Mouse (Mus musculus) urinary bladder, adult 2 months (tissue): Measurements from ENCODE around the gene Pirt. TPM values are rescaled to one million over a fixed set of nuclear protein-coding genes. Genes with fewer than 3 reads are reported as not detected.

ENCODE experiments used
- DNase-seq: peaks from one replicate; pipeline ENCODE4 v3.0.0; 2022; ENCODE audit warnings: low spot score
- polyA plus RNA-seq: library from polyadenylated mRNA; depleted of rRNA; stranded (reverse); fragments of >200 nt; gene quantifications from 2 replicates; pipeline ENCODE4 v1.2.3, GENCODE M21; 2012; rRNA removed

Gene Pirt
- polyA plus RNA-seq = 0.28 and 0.35 TPM in 2 replicates

DNA sequence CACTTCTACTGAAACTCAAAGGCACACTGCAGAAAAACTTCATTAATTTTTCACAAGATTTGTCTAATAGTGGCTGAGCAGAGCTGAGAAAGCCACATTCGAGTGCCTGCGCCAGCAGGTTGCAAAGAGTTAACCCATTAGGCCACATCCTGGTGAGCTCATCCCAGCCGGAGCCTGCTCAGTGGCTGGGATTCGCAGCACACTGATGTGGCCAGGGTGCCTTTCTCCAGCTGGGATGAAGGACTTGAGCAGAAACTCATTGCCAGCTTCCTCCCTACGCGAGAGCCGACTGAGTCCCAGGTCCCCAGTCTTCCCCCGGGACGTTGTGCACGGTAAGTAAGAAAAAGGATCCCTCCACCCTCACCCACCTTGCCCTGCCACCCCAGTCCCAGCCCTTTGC is at the start of gene Pirt:
Pirt (plus strand) TSS at position 171 of the 400 bp plus-strand sequence.
- DNase-seq = no peak

DNA sequence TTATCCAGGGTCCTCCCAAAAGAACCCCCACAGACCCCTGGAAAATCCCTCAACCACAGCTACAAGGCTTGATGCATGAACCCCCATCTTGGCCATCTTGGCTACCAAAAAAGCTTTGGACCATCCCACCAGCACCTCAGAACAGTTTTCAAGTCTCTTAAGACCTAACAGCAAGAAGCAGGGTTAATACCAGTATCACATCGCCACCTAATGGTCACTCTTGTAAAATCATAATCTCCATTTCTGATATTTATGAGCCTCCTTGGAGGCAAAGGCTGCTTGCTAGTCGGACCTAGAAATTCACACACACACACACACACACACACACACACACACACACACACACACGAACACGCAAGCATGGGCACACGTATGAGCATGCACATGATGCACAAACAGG is 40.1 kb upstream of the Pirt start:
- no peak for DNase-seq

DNA sequence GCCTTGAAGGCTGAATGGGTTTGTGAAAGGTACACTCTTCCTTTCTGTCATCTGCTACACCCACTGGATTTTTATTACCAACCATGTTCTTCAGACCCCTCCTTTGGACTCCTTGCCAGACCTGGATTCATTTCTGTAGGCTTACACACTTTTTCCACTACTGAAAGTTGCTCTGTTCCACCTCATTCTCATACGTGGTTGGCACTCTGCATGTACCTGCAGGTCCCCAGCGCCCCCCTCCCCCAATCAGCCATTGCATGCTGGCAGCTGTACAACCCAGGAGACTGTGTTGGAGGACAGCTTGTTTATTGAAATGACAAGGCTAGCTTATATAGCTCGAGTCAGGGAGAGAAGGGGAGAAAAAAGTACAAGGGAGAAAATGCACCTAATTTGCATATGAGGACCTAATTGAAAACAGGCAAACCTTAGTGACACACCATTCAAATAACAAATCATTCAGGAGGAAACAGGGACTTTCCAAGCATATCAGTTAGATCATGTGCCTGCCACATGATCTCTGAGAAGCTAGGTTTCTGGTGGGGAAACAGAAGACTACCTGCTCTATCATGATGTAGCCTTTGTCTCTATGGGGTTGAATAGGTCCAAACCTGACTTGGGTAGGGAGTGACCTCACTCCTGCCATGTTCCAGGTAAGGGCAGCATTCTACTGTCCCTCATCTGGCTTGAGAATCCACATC is 38.9 kb upstream of the Pirt start:
- DNase-seq = no peak

DNA sequence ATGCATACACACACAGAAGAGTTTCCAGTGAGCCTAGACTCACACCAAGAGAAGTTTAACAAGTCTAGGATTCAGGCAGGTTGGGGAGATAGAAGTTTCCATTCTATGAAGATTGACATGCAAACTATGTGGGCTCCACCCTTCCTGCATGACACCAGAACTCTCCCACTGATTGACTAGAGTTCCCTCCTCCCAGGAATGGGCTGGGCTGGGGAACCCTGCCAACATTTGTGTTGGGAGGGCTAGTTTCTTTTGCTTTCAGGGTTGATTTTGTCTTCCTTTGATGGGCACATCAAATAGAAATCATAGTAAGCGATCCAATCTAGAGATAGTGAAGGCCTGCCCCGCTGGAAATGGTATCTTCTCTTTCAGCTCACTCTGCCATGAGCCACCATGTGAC is 30.5 kb upstream of the Pirt start:
- DNase-seq = no peak

DNA sequence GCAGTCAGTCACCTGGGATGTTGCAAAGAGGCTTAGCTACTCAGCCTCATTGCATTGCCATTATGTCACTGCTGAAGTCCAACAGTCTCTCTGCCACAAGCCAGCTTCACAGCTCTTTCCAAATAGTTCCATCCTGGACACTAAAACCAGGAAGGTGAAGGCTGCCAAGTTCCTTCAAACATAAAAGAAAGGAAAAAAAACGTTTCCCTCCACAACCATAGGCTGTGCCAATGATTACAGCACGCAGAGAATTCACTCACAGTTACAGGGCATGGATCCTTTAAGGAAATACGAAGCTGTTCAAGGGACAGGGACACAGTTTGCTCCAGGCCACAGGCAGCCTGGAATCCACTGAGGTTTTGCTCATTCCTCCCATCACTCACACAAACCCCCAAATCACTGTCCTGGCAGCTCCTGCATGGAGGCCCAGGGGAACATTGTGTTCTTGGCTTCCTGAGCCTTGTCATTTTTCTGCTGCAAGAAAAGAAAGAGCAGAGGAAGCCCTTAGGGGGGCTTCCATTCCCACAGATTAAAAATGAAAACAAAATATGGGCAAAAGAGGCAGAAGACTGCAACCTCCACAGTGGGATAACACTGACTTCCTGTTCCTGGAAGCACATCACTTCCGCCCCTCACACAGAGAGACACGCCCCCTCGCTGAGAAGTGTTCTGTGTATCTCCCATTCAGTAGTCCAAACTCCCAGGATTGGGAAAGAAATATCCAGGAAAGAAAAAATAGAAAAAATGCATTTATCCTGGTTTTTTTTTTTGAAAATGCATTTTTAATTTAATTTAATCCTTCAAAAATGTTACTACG is 29.3 kb upstream of the Pirt start:
- no peak for DNase-seq

DNA sequence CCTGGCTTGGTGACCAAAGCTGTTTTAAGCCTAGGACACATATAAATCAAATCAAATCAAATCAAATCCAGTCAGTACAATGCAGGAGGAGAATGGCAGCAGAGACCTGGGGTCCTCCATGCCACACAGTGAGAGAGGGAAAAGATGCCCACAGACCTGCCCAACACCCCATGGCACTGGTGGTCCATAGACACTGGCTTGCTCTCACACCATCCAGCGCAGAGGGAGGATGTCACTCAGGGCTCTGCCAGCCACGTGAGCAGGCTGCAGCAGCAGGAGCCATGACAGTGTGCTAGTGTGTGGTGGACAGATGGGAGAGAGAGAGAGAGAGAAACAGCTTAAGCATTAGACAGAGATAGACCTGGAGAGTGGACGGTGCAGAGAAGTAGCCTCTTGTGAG is 19.2 kb upstream of the Pirt start:
- DNase-seq = no peak

DNA sequence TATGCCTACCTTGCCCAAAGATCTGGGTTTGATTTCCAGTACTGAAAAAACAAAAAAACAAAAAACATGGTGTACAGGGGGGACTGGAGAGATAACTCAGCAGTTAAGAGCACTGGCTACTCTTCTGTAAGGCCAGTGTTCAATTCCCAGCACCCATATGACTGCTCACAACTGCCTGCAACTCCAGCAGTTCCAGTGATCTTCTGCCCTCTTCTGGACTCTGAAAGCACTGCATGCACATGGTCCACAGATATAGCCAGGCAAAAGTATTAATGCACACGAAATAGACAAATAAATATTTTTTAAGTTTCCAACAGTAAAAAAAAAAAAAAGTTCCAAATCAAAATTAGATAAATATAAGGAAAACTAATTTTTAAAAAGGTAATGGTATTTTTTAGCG is 13.0 kb upstream of the Pirt start:
- no peak for DNase-seq

DNA sequence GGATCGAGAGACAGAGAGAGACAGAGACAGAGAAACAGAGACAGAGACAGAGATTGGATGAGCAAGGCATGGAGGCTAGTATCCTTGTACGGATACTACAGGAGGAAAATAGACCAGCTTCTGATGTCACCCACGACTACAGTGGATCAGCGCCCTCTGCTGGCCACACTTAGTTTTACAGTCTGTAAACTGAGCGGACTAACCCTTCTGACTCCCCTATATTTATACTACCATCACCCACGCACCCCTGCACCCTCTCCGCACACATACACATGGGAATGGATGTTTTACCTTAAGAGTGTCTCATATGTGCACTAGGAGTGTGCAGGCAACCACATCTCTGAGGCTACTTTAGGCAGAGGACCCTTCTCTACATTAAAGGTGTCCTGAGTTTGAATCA is 12.4 kb upstream of the Pirt start:
- peak; percentile 29 for DNase-seq

DNA sequence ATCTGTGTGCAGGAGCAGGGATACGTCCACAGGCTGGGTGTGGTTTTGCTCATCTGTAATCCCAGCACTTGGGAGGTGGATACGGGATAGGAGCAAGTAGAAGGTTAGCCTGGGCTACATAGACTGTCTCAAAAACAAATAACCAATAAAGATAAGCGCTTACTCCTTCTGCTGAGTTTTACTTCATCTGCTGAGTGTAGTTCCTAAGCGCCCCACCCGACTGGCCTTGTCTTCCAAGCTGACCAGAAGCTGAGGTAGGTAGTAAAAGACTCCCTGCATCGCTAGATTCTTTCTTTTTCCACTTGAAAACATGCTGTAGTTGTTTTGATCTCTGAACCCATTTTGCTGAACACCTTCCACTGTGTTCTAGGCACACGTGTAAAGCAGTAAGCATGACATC is 9.0 kb upstream of the Pirt start:
- no peak for DNase-seq

DNA sequence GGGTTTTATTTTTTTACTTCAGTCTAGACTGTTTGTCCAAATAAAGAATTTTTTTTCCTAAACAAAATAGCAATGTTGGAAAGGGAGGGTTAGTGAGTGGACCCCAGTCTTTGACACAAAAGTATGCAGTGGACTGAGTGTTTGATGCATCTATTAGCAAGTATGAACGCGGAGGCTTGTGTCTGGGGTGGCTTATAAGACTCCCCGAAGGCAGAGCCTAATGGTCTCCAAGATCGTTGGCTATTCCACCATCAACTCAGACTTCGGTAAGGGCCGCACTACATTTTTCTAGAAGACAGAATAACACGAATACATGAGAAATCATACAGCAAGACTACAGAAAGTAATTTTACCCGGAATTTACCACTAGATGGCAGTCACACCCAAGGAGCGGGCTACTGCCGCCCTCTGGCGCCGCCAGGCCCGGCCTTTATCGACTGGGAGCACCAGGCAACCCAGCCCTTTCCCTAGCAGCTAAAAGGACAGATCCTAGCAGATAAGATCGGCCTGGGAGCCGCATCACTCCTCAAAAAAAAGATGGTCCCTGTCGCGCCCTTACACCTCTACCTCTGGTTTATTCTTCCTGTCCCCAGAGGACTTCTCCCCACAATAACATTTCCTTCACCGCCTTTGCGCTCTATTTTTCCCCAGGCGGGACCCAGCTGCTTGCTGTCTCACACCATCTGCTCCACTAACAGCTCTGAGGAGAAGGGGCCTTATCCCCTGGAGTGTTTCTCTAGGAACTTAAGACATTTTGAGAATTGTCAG is 6.0 kb upstream of the Pirt start:
- peak; percentile 38 for DNase-seq

DNA sequence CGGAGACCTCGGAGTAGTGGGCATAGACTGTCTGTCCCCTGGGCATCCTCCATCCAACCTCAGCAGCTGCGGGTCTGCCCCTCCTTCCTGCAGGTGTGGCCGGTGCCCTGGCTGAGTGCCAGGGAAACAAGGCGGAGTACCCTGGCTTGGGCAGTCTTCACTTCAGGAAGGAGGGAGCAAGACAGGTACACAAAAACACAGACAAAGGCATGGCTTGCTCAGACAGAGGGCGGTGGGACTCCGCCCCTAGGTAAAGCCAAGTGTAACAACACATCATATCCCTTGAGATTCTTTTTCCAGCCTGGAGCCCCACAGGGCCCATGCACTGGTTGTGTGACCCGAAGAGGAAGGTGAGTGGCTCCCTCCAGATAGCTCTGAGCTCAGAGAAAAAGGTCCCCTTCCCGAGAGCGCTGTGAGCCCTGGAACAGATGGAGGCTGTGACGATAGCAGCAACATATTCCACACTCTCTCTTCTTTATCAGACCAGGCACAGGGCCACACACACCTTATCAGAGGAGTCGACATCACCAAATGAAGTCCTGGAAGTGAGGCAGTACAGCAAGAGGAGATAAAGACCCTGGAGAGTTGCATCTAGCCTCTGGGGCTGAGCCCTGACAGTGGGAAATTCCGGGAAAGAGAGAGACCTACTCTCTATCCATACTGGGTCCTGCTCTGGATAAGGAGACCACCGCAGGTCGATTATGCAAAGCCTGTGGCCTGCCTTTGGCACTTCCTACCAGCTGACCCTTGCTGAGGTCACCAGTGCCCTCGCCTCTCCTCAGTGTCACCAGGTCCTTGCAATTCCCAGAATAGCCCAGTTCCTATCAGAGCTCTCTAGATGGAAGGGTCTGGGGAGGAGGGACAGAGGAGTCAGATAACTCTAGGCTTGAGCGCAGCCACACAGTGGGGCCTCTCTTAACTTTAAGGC is 1.0 kb downstream of the Pirt start:
- DNase-seq = peak; percentile 37

DNA sequence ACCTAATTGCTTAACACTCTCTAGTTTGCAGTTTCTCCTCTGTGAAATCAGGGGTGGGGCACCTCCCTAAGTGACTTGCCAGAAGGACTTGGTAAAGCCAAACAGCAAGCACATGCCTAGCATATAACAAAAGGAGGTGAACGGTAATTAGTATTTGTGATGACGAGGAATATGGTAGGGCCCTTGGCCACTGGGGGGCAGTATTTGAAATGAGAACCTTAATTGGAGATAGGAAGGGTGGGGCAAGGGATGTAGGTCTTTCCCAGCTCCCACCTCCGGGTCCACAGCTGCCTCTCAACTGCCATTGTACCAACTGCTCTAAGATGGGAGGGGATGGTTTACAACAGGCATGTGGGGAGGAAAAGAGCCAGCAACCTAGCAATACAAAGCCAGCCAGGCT is 2.5 kb downstream of the Pirt start:
- peak; percentile 25 for DNase-seq

DNA sequence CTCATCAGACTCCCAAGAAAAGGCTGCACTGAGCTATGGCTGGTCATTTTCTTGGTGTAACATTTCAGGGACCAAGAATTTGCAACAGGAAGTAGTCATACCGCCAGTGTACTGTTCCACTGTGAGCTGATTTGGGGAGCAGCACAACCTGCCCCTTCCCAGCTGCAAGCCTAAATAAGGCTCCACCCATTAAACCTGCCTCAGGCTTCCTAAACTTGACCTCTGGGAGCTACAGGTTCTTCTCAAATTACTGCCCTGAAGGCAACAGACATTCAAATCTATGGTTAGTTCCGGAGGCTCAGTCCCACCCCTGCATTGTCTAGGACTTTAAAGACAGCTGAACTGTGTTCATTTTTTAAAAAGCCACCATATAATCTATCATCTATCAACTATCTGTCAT is 8.2 kb downstream of the Pirt start:
- no peak for DNase-seq

DNA sequence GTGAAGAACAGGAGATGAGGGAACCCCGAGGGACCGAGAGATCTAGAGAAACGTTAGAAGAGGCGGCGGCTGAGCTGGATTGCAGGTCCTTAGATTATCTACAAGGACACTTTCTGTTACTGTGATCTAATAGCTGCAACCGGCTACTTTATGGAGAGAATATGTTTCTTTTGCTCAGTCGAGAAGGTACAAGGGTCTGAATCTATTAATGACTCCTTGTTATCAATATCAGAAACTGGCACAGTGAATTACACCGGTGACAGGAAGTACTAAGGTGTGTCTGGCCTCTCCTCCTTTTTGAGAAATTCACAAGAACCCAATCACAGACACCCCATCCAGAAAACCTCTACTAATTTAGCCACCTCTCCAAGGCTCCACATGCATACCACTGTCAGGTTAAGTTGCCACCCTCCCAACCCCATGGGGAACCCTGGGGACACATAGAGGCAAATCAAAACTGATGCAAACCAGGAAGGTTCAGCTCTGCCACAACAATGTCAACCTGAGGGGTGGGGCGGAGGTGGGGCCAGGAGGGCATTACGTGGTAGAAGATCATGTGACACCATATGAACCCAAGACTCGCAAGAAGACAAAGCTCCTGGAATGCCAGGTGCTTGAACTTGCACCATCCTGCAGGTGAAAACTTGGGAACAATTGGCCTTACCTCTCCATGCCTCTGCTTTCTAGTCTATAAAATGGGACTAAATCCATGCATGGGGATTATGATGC is 12.5 kb downstream of the Pirt start:
- DNase-seq = no peak

DNA sequence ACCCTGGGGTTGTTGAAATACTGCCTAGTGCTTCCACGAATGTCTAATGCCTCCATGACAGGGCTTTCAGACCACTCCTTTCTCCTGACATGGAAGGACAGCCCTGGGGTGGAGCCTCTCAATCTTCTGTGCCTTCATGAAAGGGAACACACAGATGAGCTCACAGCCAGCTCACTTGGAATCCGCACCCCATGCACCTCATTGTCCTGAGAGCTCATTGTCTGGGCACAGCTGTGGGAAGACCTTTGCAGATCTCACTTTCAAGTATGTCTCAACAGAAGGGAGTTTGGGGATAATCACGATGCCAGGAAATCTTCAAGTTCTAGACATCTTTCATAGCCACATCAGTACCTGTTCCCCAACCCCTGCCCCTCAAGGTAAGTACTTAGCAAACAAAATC is 16.5 kb downstream of the Pirt start:
- DNase-seq = no peak

DNA sequence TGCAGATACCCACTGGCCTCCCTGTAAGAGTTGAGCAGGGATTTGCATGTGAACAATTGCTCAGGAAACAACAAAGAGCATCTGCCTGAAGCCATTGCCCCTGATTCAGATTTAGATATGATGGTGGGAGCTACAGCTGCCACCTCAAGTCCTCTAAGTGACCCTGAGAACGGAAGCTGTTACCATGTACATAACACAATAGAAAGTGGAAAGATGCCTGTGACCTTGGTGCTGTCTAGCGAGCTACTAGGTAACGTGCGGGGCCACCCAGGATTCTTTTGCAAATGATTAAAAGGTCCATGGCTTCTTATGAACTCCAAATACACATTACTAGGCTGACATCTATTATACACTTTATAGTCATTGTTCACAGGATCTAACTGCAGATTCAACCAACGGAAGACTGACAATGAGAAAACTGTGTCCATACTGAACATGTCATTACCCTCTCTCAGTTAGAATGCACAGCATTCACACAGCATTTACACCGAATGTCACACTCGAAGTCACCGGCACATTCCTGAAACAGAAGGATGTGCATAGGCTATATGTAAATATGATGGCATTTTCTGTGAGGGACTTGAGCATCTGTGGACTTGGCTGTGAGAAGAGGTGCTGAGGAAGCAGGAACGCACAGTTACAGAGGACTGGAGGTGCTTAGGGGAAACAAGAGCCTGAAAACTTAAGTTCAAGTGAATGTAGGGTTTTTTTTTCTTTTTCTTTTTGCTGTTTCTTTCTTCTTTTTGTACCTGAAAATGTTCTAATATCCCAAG is 21.2 kb downstream of the Pirt start:
- DNase-seq = no peak

DNA sequence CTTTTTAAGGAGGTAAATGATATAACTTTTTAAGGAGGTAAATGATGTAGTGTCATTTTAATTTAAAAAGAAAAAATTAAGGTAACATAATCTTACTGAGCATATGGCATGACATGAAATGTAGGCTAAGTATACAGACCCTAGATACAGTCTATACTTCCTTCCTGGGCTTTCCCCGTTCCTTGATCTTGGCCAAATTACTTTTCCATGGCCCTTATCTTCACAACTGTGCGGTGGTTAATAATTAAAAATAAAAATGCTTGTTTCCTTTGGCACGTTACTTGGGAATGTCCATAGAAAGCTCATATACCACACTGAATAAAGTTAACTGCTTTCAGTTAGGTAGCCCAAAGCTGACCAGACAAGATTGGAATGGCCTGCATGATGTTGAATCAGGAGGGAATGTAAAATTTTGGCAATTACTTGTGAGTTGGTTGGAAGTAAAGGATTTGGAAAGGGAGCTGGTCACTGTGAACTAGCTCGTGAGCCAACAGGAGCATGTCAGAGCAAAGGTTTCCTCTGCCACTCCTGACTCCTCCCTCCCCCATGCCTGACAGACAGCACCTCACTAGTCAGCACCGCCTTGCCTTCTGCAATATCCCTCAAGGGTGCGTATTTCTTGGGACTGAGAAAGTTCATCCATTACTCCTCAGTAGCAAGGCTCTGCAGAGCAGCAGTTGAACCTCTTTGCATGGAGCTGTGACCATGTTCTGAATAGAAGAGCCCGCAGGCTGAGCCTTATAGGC is 22.8 kb downstream of the Pirt start:
- no peak for DNase-seq

DNA sequence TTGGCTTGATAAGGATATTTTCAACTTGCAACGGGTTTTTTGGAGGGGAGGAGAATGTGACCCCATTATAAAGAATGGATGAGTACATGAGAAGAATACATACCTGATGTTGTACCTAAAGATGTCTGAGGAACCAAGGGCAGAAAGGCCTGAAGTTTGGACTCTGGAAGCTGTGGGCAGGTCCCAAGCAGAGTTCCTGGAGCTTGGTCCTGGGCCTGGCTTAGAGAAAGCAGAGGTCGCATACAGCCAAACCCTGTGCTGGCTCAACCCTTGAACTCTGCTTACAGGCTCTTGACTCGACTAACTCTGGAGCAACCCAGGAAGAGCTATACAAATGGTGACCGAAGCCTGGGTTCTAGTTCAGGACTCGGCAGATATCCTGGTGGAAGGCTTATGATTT is 30.2 kb downstream of the Pirt start:
- DNase-seq = no peak

DNA sequence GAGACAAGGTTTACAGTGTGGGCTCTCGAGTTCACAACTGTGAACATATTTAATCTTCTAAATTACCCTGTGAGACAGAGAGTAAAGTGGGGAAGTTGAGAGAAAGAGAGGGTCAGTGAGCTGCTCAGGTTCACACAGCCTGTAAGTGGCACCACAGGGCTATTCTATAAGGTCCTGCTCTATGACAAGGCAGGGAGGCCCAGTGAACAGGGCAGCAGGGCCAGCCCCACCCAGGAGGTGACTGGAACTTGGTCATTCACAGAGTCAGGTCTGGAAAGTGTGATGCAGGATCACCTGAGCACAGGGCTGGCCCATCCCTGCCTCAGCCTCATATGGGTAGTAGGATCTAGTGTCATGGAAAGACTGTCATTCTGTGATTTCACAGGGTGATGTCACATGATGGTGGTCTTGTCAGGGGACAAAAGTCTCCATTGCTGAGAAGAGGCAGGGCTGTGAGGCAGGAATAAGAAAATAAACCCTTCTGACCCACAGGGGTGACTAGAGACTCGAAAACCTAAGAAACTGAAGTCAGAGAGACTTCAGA is 33.5 kb downstream of the Pirt start:
- no peak for DNase-seq
